Mouse (Mus musculus) embryonic facial prominence, embryonic 14.5 days (tissue): Measurements from ENCODE around the gene Ccdc12. TPM values are rescaled to one million over a fixed set of nuclear protein-coding genes. Genes with fewer than 3 reads are reported as not detected.
A peak's percentile ranks its signal among the peaks of the same experiment; 100 is the strongest.

Source experiments
- ATAC-seq: fragments of 200-750 bp; cut with Nextera tagmentation; 2 replicates; pipeline ENCODE4 v1.8.0; 2017; ENCODE audit warnings: low read depth, moderate number of reproducible peaks, moderate TSS enrichment
- DNase-seq: peaks from one replicate; pipeline ENCODE4 v3.0.0-alpha.2; 2015; ENCODE audit warnings: low spot score
- H3K27ac ChIP-seq: fragments of 300-500 bp; sonication (generic); replicated peaks from 2 replicates; pipeline ENCODE4 v1.5.1; 2014; ENCODE audit warnings: low read depth, mild to moderate bottlenecking, low read length, moderate library complexity
- H3K27me3 ChIP-seq: fragments of 300-500 bp; sonication (generic); replicated peaks from 2 replicates; pipeline ENCODE4 v1.6.1; 2014; ENCODE audit warnings: low read length; ENCODE audit not compliant: control insufficient read depth, insufficient read depth
- H3K36me3 ChIP-seq: fragments of 300-500 bp; sonication (generic); 2 replicates; pipeline ENCODE4 v1.6.1; 2014; ENCODE audit warnings: low read length, mixed read lengths; ENCODE audit not compliant: control insufficient read depth, insufficient read depth
- H3K4me1 ChIP-seq: fragments of 300-500 bp; sonication (generic); 2 replicates; pipeline ENCODE4 v1.6.1; 2014; ENCODE audit warnings: antibody characterized with exemption, low read length; ENCODE audit not compliant: control insufficient read depth, insufficient read depth
- H3K4me2 ChIP-seq: fragments of 300-500 bp; sonication (generic); 2 replicates; pipeline ENCODE4 v1.6.1; 2014; ENCODE audit warnings: low read depth, mild to moderate bottlenecking, low read length, moderate library complexity, mixed read lengths
- H3K4me3 ChIP-seq: fragments of 300-500 bp; sonication (generic); 2 replicates; pipeline ENCODE4 v1.5.1; 2014; ENCODE audit warnings: low read depth, mild to moderate bottlenecking, low read length
- H3K9ac ChIP-seq: fragments of 300-500 bp; sonication (generic); 2 replicates; pipeline ENCODE4 v1.6.1; 2014; ENCODE audit warnings: low read depth, mild to moderate bottlenecking, low read length, moderate library complexity, mixed read lengths
- H3K9me3 ChIP-seq: fragments of 300-500 bp; sonication (generic); 2 replicates; pipeline ENCODE4 v1.6.1; 2016; ENCODE audit warnings: low read length; ENCODE audit not compliant: control insufficient read depth
- WGBS: fragments of 180-500 bp; shearing (Covaris S2); extraction: QIAGEN DNeasy Blood & Tissue Kit; methylation state at CpG from one replicate; pipeline ENCODE4 v1.1.7; 2014; 5-methylcytosine and 5-hydroxymethylcytosine counted together
- polyA plus RNA-seq: library from polyadenylated mRNA; unstranded; fragments of >200 nt; fragmentation: Nextera tagmentation; extraction: Ambion mirVana; gene quantifications from 2 replicates; pipeline ENCODE4 v1.2.1, GENCODE M21; 2014

The Ccdc12 gene
- polyA plus RNA-seq, 1 experiment from 2014 or later, result 104 TPM

GRCm38 (mm10) chr9:110638611-110639021 lies 17.7 kb upstream of the Ccdc12 start:
- DNase-seq, result no peak
- peaks cover 3% of the 10 kb centered on the region; the same call in 1 of the 2 replicates for H3K27me3 ChIP-seq
- no peaks in the 10 kb centered on the region for H3K9me3 ChIP-seq
- H3K9ac ChIP-seq, result no peak overlapping the region
- no peak overlapping the region for H3K4me2 ChIP-seq
- 77% methylated on average over 10 of the region's 10 CpGs for WGBS
- no peaks in the 10 kb centered on the region for H3K4me1 ChIP-seq
- no peak overlapping the region for H3K4me3 ChIP-seq
- H3K27ac ChIP-seq, result no peak overlapping the region
- ATAC-seq, result no peak
- H3K36me3 ChIP-seq, result no peaks in the 10 kb centered on the region

GRCm38 (mm10) chr9:110641006-110641405 lies 15.3 kb upstream of the Ccdc12 start:
- no peaks in the 10 kb centered on the region for H3K4me1 ChIP-seq
- DNase-seq, result no peak
- H3K9ac ChIP-seq, result no peak overlapping the region
- no peaks in the 10 kb centered on the region for H3K9me3 ChIP-seq
- H3K27ac ChIP-seq, result no peak overlapping the region
- no peaks in the 10 kb centered on the region for H3K27me3 ChIP-seq
- H3K4me3 ChIP-seq, result no peak overlapping the region
- no peaks in the 10 kb centered on the region for H3K36me3 ChIP-seq
- ATAC-seq, result no peak
- no peak overlapping the region for H3K4me2 ChIP-seq
- 78% methylated on average over 5 of the region's 5 CpGs for WGBS

DNA sequence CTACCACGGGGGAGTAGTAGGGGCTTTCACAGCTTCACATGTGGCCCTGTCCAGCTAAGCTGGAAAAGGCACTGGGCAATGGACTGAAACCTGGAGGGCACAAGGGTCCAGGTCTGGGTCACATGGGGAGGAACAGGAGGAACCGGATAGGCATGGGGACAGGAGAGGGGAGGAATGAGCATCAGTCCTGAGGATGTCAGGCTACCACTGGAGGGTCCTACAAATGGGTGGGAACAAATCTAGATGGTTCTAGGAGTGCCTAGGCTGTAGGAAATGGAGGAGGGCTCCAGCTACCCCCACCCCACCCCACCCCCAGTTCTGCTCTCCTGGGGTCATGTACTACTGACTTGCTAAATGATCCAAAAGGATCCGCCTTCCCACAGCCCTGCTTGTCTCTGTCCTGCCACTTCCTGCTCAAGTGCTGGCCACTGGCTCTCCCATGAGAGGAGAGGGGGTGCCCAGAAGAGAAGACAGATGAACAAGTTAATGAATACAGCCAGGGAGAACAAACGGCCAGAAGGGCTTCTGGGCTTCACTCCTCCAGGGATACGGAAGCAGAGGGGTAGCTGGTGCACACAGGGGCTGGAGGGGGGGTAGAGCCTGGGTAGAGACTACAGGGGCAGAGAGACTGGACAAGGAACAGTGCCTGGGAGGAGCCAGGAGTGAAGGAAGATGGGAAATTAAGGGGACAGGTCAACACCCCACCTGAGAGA lies 13.3 kb upstream of the Ccdc12 start:
- Histone ChIP-seq H3K9ac (no peak overlapping the region), H3K27ac (no peak overlapping the region), H3K4me2 (no peak overlapping the region), H3K9me3 (no peaks in the 10 kb centered on the region), H3K27me3 (no peaks in the 10 kb centered on the region), H3K36me3 (no peaks in the 10 kb centered on the region), H3K4me3 (no peak overlapping the region), H3K4me1 (no peaks in the 10 kb centered on the region)
- ATAC-seq (no peak), DNase-seq (no peak)
- 43% methylated on average over 5 of the region's 5 CpGs for WGBS

GRCm38 (mm10) chr9:110643787-110644186 lies 12.5 kb upstream of the Ccdc12 start:
- no peak for DNase-seq
- no peak for ATAC-seq
- no peak overlapping the region for H3K27ac ChIP-seq
- no peak overlapping the region for H3K4me3 ChIP-seq
- no peaks in the 10 kb centered on the region for H3K27me3 ChIP-seq
- H3K9me3 ChIP-seq, result no peaks in the 10 kb centered on the region
- no peak overlapping the region for H3K4me2 ChIP-seq
- no peaks in the 10 kb centered on the region for H3K36me3 ChIP-seq
- H3K9ac ChIP-seq, result no peak overlapping the region
- H3K4me1 ChIP-seq, result no peaks in the 10 kb centered on the region
- WGBS, result 54% methylated on average over 8 of the region's 9 CpGs

DNA sequence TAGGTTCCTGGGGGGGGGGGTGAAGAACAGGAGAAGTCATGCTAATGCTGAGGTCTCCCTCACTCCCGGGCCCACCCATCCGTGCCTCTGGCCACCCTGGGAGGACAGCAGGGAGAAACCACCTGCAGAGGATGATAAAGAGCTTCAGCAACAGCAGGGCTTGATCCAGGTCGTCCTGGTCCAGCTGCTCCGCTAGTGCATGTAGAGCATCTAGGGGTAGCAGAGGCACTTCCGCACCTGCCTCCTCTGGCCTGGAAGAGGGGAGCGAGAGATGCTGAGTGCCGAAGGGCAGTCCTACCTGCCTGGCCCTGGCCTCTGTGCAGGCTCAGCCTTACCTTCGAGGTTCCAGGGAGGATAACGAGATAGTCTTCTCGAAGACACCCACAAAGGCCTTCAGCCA lies 12.0 kb upstream of the Ccdc12 start:
- H3K4me3 ChIP-seq, result no peak overlapping the region

DNA sequence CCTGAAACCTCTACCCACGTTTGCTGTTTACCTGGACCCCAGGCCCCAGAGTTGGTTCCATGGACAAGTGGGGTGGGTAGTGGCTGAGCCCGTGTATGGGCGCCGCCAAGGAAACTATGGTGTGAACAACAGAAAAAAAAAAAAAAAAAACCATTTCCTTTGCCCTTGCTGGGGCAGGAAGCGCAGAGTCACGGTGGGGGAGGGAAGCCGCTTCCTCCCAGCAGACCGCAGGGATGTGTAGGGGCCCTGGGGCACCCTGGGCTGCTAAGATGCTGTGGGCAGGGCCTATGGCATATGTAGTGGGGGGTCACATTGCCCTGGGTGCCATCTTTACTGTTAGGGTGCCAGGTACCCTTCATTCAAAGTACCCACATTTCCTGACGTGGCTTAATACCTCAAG lies 11.1 kb upstream of the Ccdc12 start:
- Histone ChIP-seq H3K9me3 (no peaks in the 10 kb centered on the region), H3K4me3 (no peak overlapping the region), H3K9ac (no peak overlapping the region), H3K4me2 (no peak overlapping the region), H3K36me3 (no peaks in the 10 kb centered on the region), H3K27ac (no peak overlapping the region), H3K27me3 (no peaks in the 10 kb centered on the region), H3K4me1 (no peaks in the 10 kb centered on the region)
- ATAC-seq, result no peak
- DNase-seq, result no peak
- WGBS, result 79% methylated on average over 8 of the region's 9 CpGs

More for the DNA sequence above, 12.0 kb upstream of the Ccdc12 start:
- H3K9me3 ChIP-seq, result no peaks in the 10 kb centered on the region
- H3K36me3 ChIP-seq, result no peaks in the 10 kb centered on the region
- no peak overlapping the region for H3K4me2 ChIP-seq
- H3K4me1 ChIP-seq, result no peaks in the 10 kb centered on the region
- no peaks in the 10 kb centered on the region for H3K27me3 ChIP-seq
- no peak overlapping the region for H3K27ac ChIP-seq
- ATAC-seq (no peak), DNase-seq (no peak)
- H3K9ac ChIP-seq, result no peak overlapping the region
- 83% methylated on average over 10 of the region's 10 CpGs for WGBS

DNA sequence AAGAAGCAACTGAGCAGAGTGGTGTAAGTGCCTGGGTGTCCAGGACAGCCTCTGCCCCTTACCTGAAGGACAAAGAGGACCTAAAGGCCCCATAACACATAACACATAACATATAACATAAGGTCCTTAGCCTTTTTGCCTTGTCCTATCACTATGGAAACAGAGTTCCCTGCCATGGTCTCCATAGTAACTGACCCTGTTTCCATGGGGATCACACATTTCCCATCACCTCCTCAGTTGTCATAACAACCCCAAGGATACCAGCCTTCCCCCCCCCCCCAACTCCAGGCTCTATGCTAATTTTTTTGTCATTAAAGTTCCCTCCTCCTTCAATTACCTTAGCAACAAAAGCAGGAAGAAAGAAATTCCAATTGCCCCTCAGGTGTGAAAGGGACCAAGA lies 6.5 kb upstream of the Ccdc12 start:
- Histone ChIP-seq H3K9ac (no peak overlapping the region), H3K4me3 (no peak overlapping the region), H3K9me3 (no peaks in the 10 kb centered on the region), H3K27me3 (peaks cover 33% of the 10 kb centered on the region), H3K27ac (no peak overlapping the region), H3K36me3 (no peaks in the 10 kb centered on the region), H3K4me1 (peaks cover 5% of the 10 kb centered on the region; the same call in 1 of the 2 replicates), H3K4me2 (no peak overlapping the region)
- ATAC-seq, result no peak
- no peak for DNase-seq

DNA sequence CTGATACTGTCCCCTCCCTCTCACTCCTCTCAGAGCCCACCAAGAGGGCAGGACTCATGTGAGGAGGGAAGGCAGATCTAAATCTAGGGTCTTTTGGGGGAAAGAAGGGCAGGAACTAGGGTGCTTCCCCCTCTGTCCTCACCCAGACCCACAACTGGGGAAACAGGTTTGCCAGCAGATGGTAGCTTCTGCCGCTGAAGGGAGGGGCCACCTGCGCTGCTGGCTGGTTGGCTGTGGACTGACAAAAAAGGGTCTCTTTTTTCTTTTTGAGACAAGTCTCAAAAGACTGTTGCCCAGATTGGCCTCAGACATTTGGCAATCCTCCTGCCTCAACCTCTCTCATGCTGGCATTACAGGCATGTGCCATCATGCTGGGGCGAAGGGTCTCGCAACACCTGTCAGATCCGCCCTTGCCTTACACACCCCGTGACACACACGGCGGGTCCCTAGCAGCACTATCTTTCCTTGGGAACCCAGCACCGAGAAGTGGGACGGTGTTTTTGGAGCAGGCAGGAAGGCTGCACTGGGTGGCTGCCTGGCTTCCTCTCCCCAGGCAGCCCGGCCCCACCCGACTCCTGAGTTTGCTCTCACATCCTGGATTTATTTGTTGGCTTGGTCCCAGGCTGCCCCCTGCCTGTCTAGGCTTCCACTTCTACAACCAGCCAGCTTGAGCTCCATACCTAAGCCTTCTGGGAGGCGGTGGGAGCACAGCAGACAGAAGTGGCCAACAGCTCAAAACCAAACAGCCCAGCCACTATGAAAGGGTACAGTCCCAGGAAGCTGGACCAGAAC lies 4.2 kb upstream of the Ccdc12 start:
- ATAC-seq (no peak), DNase-seq (peak; percentile 68)
- Histone ChIP-seq H3K4me3 (peak overlapping the region; percentile 64; the same call in 1 of the 2 replicates), H3K27me3 (peaks cover 33% of the 10 kb centered on the region), H3K9me3 (no peaks in the 10 kb centered on the region), H3K36me3 (no peaks in the 10 kb centered on the region), H3K9ac (no peak overlapping the region), H3K27ac (0 out of 2 replicates have a peak overlapping the region, but pooled peaks have one; percentile 25), H3K4me2 (peak overlapping the region; percentile 98), H3K4me1 (peaks cover 11% of the 10 kb centered on the region)
- 28% methylated on average over 13 of the region's 13 CpGs for WGBS
